Mouse (Mus musculus) MEL (cell line): ENCODE measurements around the gene Met. TPM values are rescaled to one million over a fixed set of nuclear protein-coding genes. Genes with fewer than 3 reads are reported as not detected.

Experiments used
- DNase-seq: peaks from one replicate; pipeline ENCODE4 v3.0.0; 2011; ENCODE audit warnings: low read depth, low spot score
- H3K27ac ChIP-seq: 2 replicates; pipeline ENCODE4 v1.5.1; 2012; ENCODE audit warnings: low read depth, mild to moderate bottlenecking, control low read depth, low read length, moderate library complexity; ENCODE audit not compliant: control insufficient read depth
- H3K27me3 ChIP-seq, 2 experiments: fragments of 150-350 bp in 1 of 2; sonication (generic) in 1 of 2; 2 replicates each; pipeline ENCODE4 v1.6.1; 2012; ENCODE audit warnings: low read length in 2 of 2, mild to moderate bottlenecking in 2 of 2, improper control_type of control experiment in 1 of 2, moderate library complexity in 1 of 2; ENCODE audit not compliant: insufficient read depth in 2 of 2, control insufficient read depth in 1 of 2
- H3K36me3 ChIP-seq, 2 experiments: 2 replicates each; pipeline ENCODE4 v1.6.1; 2012 to 2014; ENCODE audit warnings: low read length in 2 of 2, improper control_type of control experiment in 1 of 2, inconsistent platforms in 1 of 2, mild to moderate bottlenecking in 1 of 2; ENCODE audit not compliant: insufficient read depth in 2 of 2, control insufficient read depth in 1 of 2
- H3K4me1 ChIP-seq, 2 experiments: fragments of 150-350 bp in 1 of 2; sonication (generic) in 1 of 2; 2 replicates each; pipeline ENCODE4 v1.6.1; 2012; ENCODE audit warnings: low read length in 2 of 2, improper control_type of control experiment in 1 of 2, mild to moderate bottlenecking in 1 of 2; ENCODE audit not compliant: insufficient read depth in 2 of 2, control insufficient read depth in 1 of 2
- H3K4me3 ChIP-seq, 2 experiments: fragments of 150-350 bp in 1 of 2; sonication (generic) in 1 of 2; 2 replicates each; pipeline ENCODE4 v1.5.1; 2012; ENCODE audit warnings: low read depth in 2 of 2, low read length in 2 of 2, mild to moderate bottlenecking in 2 of 2, moderate library complexity in 2 of 2, control low read depth in 1 of 2, improper control_type of control experiment in 1 of 2; ENCODE audit not compliant: control insufficient read depth in 1 of 2, insufficient read depth in 1 of 2
- H3K79me2 ChIP-seq: 2 replicates; pipeline ENCODE4 v1.6.1; 2012; ENCODE audit warnings: mild to moderate bottlenecking, low read length, moderate library complexity; ENCODE audit not compliant: control insufficient read depth, poor library complexity, insufficient read depth
- H3K9ac ChIP-seq: 2 replicates; pipeline ENCODE4 v1.6.1; 2012; ENCODE audit warnings: low read depth, mild to moderate bottlenecking, control low read depth, low read length, moderate library complexity; ENCODE audit not compliant: control insufficient read depth, poor library complexity, severe bottlenecking
- H3K9me3 ChIP-seq: fragments of 150-350 bp; sonication (generic); replicated peaks from 2 replicates; pipeline ENCODE4 v1.6.1; 2012; ENCODE audit warnings: mild to moderate bottlenecking, low read length, improper control_type of control experiment, moderate library complexity; ENCODE audit not compliant: insufficient read depth
- BHLHE40 ChIP-seq: IDR thresholded peaks from 2 replicates; pipeline ENCODE4 v1.6.1; 2012; ENCODE audit warnings: low read depth, mild to moderate bottlenecking, inconsistent platforms, low read length, improper control_type of control experiment, borderline replicate concordance
- CTCF ChIP-seq, 3 experiments: IDR thresholded peaks in 2 of 3; conservative IDR thresholded peaks in 1 of 3; 2 replicates each; pipeline ENCODE4 v1.5.1; 2011 to 2012; ENCODE audit warnings: low read length in 3 of 3, low read depth in 2 of 3, mild to moderate bottlenecking in 2 of 3, improper control_type of control experiment in 1 of 3, inconsistent platforms in 1 of 3, mixed read lengths in 1 of 3, moderate library complexity in 1 of 3; ENCODE audit not compliant: control insufficient read depth in 1 of 3, insufficient read depth in 1 of 3, poor library complexity in 1 of 3, severe bottlenecking in 1 of 3
- E2F4 ChIP-seq: IDR thresholded peaks from 2 replicates; pipeline ENCODE4 v1.6.1; 2011; ENCODE audit warnings: low read depth, low read length, improper control_type of control experiment, borderline replicate concordance
- ELF1 ChIP-seq: IDR thresholded peaks from 2 replicates; pipeline ENCODE4 v1.6.1; 2014; ENCODE audit warnings: low read depth, mild to moderate bottlenecking, inconsistent platforms, low read length, improper control_type of control experiment, moderate library complexity
- EP300 ChIP-seq, 2 experiments: IDR thresholded peaks; 2 replicates each; pipeline ENCODE4 v1.6.1; 2011; ENCODE audit warnings: improper control_type of control experiment in 2 of 2, low read length in 2 of 2, low read depth in 1 of 2, mild to moderate bottlenecking in 1 of 2
- GABPA ChIP-seq: IDR thresholded peaks from 2 replicates; pipeline ENCODE4 v1.6.1; 2012; ENCODE audit warnings: low read depth, mild to moderate bottlenecking, inconsistent platforms, low read length, improper control_type of control experiment, moderate library complexity
- HCFC1 ChIP-seq: IDR thresholded peaks from 2 replicates; pipeline ENCODE4 v1.6.1; 2012; ENCODE audit warnings: low read depth, mild to moderate bottlenecking, inconsistent platforms, low read length, improper control_type of control experiment, moderate library complexity
- JUND ChIP-seq: IDR thresholded peaks from 2 replicates; pipeline ENCODE4 v1.6.1; 2011; ENCODE audit warnings: low read depth, mild to moderate bottlenecking, improper control_type of control experiment, low read length
- MEF2A ChIP-seq: IDR thresholded peaks from 2 replicates; pipeline ENCODE4 v1.6.1; 2014; ENCODE audit warnings: low read depth, mild to moderate bottlenecking, inconsistent platforms, low read length, improper control_type of control experiment; ENCODE audit not compliant: poor library complexity, insufficient replicate concordance, severe bottlenecking; ENCODE audit errors: extremely low read depth
- MXI1 ChIP-seq: IDR thresholded peaks from 2 replicates; pipeline ENCODE4 v1.6.1; 2011; ENCODE audit warnings: mild to moderate bottlenecking, low read depth, low read length, improper control_type of control experiment
- MYC ChIP-seq: IDR thresholded peaks from 2 replicates; pipeline ENCODE4 v1.6.1; 2011; ENCODE audit warnings: low read depth, mild to moderate bottlenecking, low read length, improper control_type of control experiment, moderate library complexity
- NELFE ChIP-seq: IDR thresholded peaks from 2 replicates; pipeline ENCODE4 v1.6.1; 2011; ENCODE audit warnings: low read depth, low read length, improper control_type of control experiment
- NRF1 ChIP-seq: IDR thresholded peaks from 2 replicates; pipeline ENCODE4 v1.6.1; 2014; ENCODE audit warnings: low read depth, mild to moderate bottlenecking, inconsistent platforms, low read length, improper control_type of control experiment, moderate library complexity; ENCODE audit not compliant: poor library complexity, insufficient read depth, severe bottlenecking
- POLR2A ChIP-seq, 2 experiments: IDR thresholded peaks; 2 replicates each; pipeline ENCODE4 v1.6.1; 2011 to 2012; ENCODE audit warnings: low read length in 2 of 2, mild to moderate bottlenecking in 2 of 2, control low read depth in 1 of 2, improper control_type of control experiment in 1 of 2, low read depth in 1 of 2, moderate library complexity in 1 of 2; ENCODE audit not compliant: control insufficient read depth in 1 of 2, insufficient read depth in 1 of 2, poor library complexity in 1 of 2
- POLR2AphosphoS2 ChIP-seq: IDR thresholded peaks from 2 replicates; pipeline ENCODE4 v1.6.1; 2011; ENCODE audit warnings: low read length, improper control_type of control experiment
- RCOR1 ChIP-seq: IDR thresholded peaks from 2 replicates; pipeline ENCODE4 v1.6.1; 2012; ENCODE audit warnings: low read depth, mild to moderate bottlenecking, inconsistent platforms, low read length, improper control_type of control experiment
- SIN3A ChIP-seq: IDR thresholded peaks from 2 replicates; pipeline ENCODE4 v1.6.1; 2012; ENCODE audit warnings: low read length, improper control_type of control experiment, inconsistent platforms
- TCF12 ChIP-seq: IDR thresholded peaks from 2 replicates; pipeline ENCODE4 v1.6.1; 2014; ENCODE audit warnings: low read depth, mild to moderate bottlenecking, inconsistent platforms, low read length, improper control_type of control experiment, moderate library complexity
- UBTF ChIP-seq: IDR thresholded peaks from 2 replicates; pipeline ENCODE4 v1.6.1; 2012; ENCODE audit warnings: low read depth, mild to moderate bottlenecking, inconsistent platforms, low read length, improper control_type of control experiment, moderate library complexity, borderline replicate concordance; ENCODE audit not compliant: insufficient read depth
- USF2 ChIP-seq, 2 experiments: IDR thresholded peaks; 2 replicates each; pipeline ENCODE4 v1.6.1; 2011 to 2012; ENCODE audit warnings: improper control_type of control experiment in 2 of 2, low read length in 2 of 2, borderline replicate concordance in 1 of 2, inconsistent platforms in 1 of 2, low read depth in 1 of 2, mild to moderate bottlenecking in 1 of 2; ENCODE audit not compliant: insufficient read depth in 1 of 2
- ZC3H11A ChIP-seq: IDR thresholded peaks from 2 replicates; pipeline ENCODE4 v1.6.1; 2012; ENCODE audit warnings: low read depth, mild to moderate bottlenecking, inconsistent platforms, low read length, improper control_type of control experiment
- ZKSCAN1 ChIP-seq: IDR thresholded peaks from 2 replicates; pipeline ENCODE4 v1.6.1; 2012; ENCODE audit warnings: low read depth, mild to moderate bottlenecking, inconsistent platforms, low read length, improper control_type of control experiment, moderate library complexity
- ZNF384 ChIP-seq: IDR thresholded peaks from 2 replicates; pipeline ENCODE4 v1.6.1; 2012; ENCODE audit warnings: low read depth, mild to moderate bottlenecking, inconsistent platforms, low read length, improper control_type of control experiment
- polyA plus RNA-seq, 2 experiments: library from polyadenylated mRNA; stranded (reverse) in 1 of 2; unstranded in 1 of 2; fragments of >175 nt in 1 of 2; fragments of >200 nt in 1 of 2; gene quantifications; 2 replicates each; pipeline versions ENCODE4 v1.2.1 to v1.2.4; 2012; ENCODE audit warnings: low replicate concordance in 2 of 2, low read depth in 1 of 2; ENCODE audit not compliant: insufficient read length in 2 of 2, insufficient read depth in 1 of 2, missing spikeins in 1 of 2
- total RNA-seq: library from RNA; depleted of rRNA; stranded (reverse); fragments of 300-350 nt; gene quantifications from 2 replicates; pipeline ENCODE4 v1.2.3, GENCODE M21; 2012

The Met gene
- total and polyA plus RNA-seq, 3 experiments: not detected

GRCm38 (mm10) chr6:17492062-17492461 is 28.5 kb downstream of the Met start:
- no peaks in the 10 kb centered on the region for H3K36me3 ChIP-seq
- H3K4me1 ChIP-seq: no peaks in the 10 kb centered on the region
- no peaks in the 10 kb centered on the region for H3K9me3 ChIP-seq
- no peak overlapping the region for H3K4me3 ChIP-seq
- TF ChIP-seq GABPA (no peak), UBTF (no peak), EP300 (IDR thresholded peaks at IDR 0.05; ENCODE audit: low read depth in 1 of 2, low read length in 2 of 2) (no peak), SIN3A (no peak), RCOR1 (no peak), ZNF384 (no peak), CTCF (IDR thresholded peaks at IDR 0.05 in 2 of 3, conservative IDR thresholded peaks at IDR 0.05 in 1 of 3; ENCODE audit: control insufficient read depth in 1 of 3, insufficient read depth in 1 of 3, low read depth in 2 of 3, low read length in 3 of 3, poor library complexity in 1 of 3, severe bottlenecking in 1 of 3) (no peak), TCF12 (no peak), MEF2A (no peak), ZKSCAN1 (no peak), POLR2A (IDR thresholded peaks at IDR 0.05; ENCODE audit: control insufficient read depth in 1 of 2, insufficient read depth in 1 of 2, low read depth in 1 of 2, low read length in 2 of 2, poor library complexity in 1 of 2) (no peak), JUND (no peak), USF2 (IDR thresholded peaks at IDR 0.05; ENCODE audit: borderline replicate concordance in 1 of 2, insufficient read depth in 1 of 2, low read depth in 1 of 2, low read length in 2 of 2) (no peak), HCFC1 (no peak), NELFE (no peak), MYC (no peak), ELF1 (no peak), E2F4 (no peak), BHLHE40 (no peak), NRF1 (no peak)
- peaks cover 0 to 1% of the 10 kb centered on the region in 2 experiments; a peak in 3 of 4 replicates for H3K27me3 ChIP-seq
- no peaks in the 10 kb centered on the region for H3K79me2 ChIP-seq
- H3K27ac ChIP-seq: no peak overlapping the region
- H3K9ac ChIP-seq: no peak overlapping the region
- no peak for DNase-seq

DNA sequence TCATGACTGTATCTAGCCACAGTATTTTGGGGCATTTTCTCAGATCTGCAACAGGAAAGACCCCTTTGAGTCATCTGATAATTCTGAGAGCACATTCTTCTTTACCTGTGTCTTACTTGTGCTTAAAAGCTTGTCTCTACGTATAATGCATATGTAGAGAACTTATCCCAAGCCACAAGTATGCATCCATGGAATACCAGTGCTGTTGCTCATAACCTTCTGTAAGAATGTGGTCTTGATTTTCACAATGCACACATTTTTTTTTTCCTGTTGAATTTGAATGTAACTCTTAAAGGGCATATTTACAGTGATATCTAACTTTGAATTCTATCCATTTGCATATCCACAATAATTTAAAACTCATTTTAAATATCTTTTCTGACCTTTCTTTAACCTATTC is 31.8 kb downstream of the Met start:
- H3K9ac ChIP-seq: no peak overlapping the region
- no peaks in the 10 kb centered on the region; a peak in 2 of 4 replicates for H3K27me3 ChIP-seq
- H3K27ac ChIP-seq: no peak overlapping the region
- no peak for DNase-seq
- H3K4me3 ChIP-seq: no peak overlapping the region
- no peaks in the 10 kb centered on the region for H3K36me3 ChIP-seq
- H3K4me1 ChIP-seq: no peaks in the 10 kb centered on the region
- no peak for TF ChIP-seq NELFE
- TF ChIP-seq POLR2AphosphoS2: no peak
- TF ChIP-seq EP300 (IDR thresholded peaks at IDR 0.05; ENCODE audit: low read depth in 1 of 2, low read length in 2 of 2): no peak
- TF ChIP-seq RCOR1: no peak
- TF ChIP-seq NRF1: no peak
- no peak for TF ChIP-seq E2F4
- no peak for TF ChIP-seq ELF1
- TF ChIP-seq ZC3H11A: no peak
- TF ChIP-seq MXI1: no peak
- TF ChIP-seq, all 39 proteins: peak for 0
- no peaks in the 10 kb centered on the region for H3K9me3 ChIP-seq
- no peaks in the 10 kb centered on the region for H3K79me2 ChIP-seq
